Mouse (Mus musculus): ENCODE data around the gene Polr3g. TPM values are rescaled to one million over a fixed set of nuclear protein-coding genes. Genes with fewer than 3 reads are reported as not detected.
"Not testable (repeated sequence)": the region's sequence is repeated elsewhere in the genome, so short reads cannot be mapped to it uniquely, and the experiment has no call there.

Polr3g gene
- total and polyA plus RNA-seq, 3 experiments: 2.0 to 46.2 (median 32.7) TPM

DNA sequence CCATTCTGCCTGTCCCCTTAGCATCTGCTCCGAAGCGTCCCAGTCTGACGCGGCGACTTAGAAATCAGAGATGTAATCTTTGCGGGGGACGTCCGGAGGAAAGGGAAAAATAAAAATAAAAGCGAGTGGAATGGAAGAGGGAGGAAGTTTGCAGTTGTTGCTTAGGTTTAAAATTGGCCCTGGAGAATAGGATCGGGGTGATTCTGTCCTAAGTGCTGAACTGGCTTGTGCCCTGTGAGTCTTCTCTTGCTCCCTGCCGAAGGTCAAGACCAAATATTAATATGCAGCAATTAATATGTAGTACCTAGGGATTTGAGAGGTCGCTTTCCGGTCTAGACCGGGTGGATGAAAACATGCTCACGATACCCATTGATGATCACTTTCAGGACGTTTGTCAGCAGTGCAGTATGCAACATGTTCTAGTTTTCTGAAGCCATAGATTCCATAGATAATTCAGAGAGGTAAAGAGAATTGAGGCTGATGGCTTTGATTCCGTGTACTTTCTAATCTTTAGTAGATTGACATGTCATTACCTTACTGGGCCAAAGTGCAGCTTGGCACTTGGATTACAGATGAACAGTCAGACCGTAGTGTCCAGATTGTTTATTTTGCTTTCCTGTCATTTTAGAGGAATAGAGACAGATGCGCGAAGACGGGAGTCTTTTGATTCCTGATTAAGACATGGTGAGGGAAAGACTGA lies 52.6 kb downstream of the Polr3g start:
- no peak for ATAC-seq (ENCODE audit: extremely low read depth, insufficient number of reproducible peaks, low FRiP score, poor library complexity, severe bottlenecking)
- peaks cover 10% of the 10 kb centered on the region for H3K36me3 ChIP-seq (replicated peaks)
- H3K9me3 ChIP-seq (replicated peaks): peaks cover 4% of the 10 kb centered on the region; the same call in 1 of the 2 replicates
- peaks cover 63% of the 10 kb centered on the region for H3K4me1 ChIP-seq (ENCODE audit: insufficient read depth, low read depth, low read length)
- no peaks in the 10 kb centered on the region for H3K27me3 ChIP-seq (ENCODE audit: insufficient read depth, low read length)
- TF ChIP-seq GATA1 (IDR thresholded peaks at IDR 0.05; ENCODE audit: borderline replicate concordance, low read length) (no peak), TAL1 (conservative IDR thresholded peaks at IDR 0.05; ENCODE audit: low read depth, low read length) (no peak)
- DNase-seq (ENCODE audit: low spot score): no peak
- peak overlapping the region; percentile 84 for H3K4me3 ChIP-seq (ENCODE audit: low read depth, low read length)

DNA sequence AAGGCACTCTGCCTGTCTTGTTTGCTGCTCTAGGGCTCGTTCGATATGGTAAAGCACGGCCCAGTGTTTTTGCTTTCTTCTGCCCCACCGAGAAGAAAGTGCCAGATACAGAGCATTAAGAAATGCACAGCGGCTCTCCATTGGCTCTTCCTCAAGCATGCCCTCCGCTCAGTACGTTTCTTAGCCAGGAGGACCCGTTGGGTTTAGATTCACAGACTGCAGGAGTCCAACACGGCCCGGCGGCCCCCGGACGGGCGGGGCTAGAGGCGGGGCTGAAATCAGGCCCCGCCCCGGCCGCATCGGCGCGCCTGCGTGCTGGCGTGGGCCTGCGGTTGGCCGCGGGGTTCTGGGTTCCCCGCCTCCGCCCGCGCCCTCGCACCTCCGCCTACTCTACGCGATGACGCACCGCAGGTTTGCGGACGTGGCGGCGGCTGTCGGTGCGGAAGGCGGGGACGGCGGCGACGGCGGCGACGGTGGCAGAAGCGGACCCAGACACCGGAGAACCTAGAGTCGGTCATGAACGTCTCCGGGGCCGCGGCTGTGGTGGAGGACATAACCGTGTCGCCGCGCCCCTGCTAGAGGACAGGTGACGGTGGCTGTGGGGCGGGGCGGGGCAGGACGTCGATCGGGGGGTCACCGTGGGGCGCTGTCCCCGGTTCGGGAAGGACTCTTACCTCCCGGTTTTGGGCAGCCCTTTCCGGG lies 53.3 kb downstream of the Polr3g start, which contains the start of gene Lysmd3:
Lysmd3 (plus strand) TSS at position 313 of the 702 bp plus-strand sequence.
- Histone ChIP-seq H3K36me3 (replicated peaks) (peaks cover 10% of the 10 kb centered on the region), H3K4me1 (ENCODE audit: insufficient read depth, low read depth, low read length) (peaks cover 63% of the 10 kb centered on the region), H3K27me3 (ENCODE audit: insufficient read depth, low read length) (no peaks in the 10 kb centered on the region), H3K9me3 (replicated peaks) (peaks cover 4% of the 10 kb centered on the region; the same call in 1 of the 2 replicates), H3K4me3 (ENCODE audit: low read depth, low read length) (peak within 1 kb of the TSS; percentile 84)
- peak; percentile 75 for DNase-seq (ENCODE audit: low spot score)
- TF ChIP-seq POLR2AphosphoS5 (IDR thresholded peaks at IDR 0.05; ENCODE audit: insufficient replicate concordance, low read depth, low read length) (no peak), GATA2 (IDR thresholded peaks at IDR 0.05; ENCODE audit: borderline replicate concordance, low read depth, low read length) (no peak)
- peak; percentile 81 for ATAC-seq (ENCODE audit: extremely low read depth, insufficient number of reproducible peaks, low FRiP score, poor library complexity, severe bottlenecking)

DNA sequence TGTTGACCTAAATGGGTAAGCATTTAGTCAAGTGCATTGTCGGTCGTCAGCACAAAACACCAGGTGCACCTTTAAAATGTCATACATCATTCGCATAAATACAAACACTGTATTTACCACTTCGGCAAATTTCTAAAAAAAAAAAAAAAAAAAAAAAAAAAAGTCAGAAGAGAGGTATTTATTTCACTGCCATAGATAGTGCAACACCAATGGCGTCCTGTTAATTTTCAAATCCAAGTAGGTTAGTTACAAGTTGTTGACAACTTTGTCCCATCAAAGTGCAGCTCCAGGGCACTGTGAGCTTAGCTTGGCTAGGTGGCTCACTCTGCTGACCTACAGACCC lies 53.8 kb downstream of the Polr3g start:
- DNase-seq (ENCODE audit: low spot score): no peak
- peaks cover 67% of the 10 kb centered on the region for H3K4me1 ChIP-seq (ENCODE audit: insufficient read depth, low read depth, low read length)
- peaks cover 4% of the 10 kb centered on the region; the same call in 1 of the 2 replicates for H3K9me3 ChIP-seq (replicated peaks)
- peak overlapping the region; percentile 84 for H3K4me3 ChIP-seq (ENCODE audit: low read depth, low read length)
- no peaks in the 10 kb centered on the region for H3K27me3 ChIP-seq (ENCODE audit: insufficient read depth, low read length)
- TF ChIP-seq GATA1 (IDR thresholded peaks at IDR 0.05; ENCODE audit: borderline replicate concordance, low read length) (no peak), GATA2 (IDR thresholded peaks at IDR 0.05; ENCODE audit: borderline replicate concordance, low read depth, low read length) (no peak), TAL1 (conservative IDR thresholded peaks at IDR 0.05; ENCODE audit: low read depth, low read length) (no peak), CTCF (IDR thresholded peaks at IDR 0.05; ENCODE audit: low read depth, low read length) (no peak), POLR2AphosphoS5 (IDR thresholded peaks at IDR 0.05; ENCODE audit: insufficient replicate concordance, low read depth, low read length) (no peak)
- peaks cover 10% of the 10 kb centered on the region for H3K36me3 ChIP-seq (replicated peaks)
- no peak for ATAC-seq (ENCODE audit: extremely low read depth, insufficient number of reproducible peaks, low FRiP score, poor library complexity, severe bottlenecking)

DNA sequence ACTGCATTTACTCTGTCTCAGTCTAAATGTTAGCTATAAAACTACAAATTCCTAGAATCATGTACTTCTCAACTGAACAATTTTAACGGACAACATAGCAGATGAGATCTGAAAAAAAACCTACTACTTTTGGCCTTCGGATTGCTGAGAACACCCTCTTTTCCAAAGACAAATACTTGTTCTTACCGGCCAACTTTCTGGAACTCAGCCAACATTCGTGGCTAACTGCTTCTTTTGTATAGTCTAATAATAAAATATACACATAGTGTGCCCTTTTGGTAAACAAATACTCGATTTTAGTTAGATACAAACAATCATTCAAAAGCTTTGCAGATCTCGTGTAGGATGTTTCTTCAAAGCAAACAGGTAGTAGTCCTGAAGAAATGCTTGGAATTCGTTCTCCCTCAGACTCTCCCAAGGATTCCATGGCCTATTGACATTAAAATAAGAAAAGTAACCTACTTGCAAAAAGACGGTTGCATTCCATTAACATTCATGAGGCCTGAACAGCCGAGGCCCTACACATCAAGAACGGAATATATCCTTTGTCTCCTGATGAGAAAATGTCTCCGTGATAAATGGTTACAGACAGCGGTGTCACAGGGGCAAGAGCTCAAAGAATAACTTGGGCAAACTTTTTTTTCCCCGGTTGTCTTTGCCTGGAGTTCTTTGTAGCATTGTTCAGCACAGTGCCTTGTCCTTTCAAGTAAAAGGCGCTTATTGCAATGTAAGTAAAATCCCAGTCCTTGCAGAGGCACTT lies 54.5 kb downstream of the Polr3g start:
- peaks cover 4% of the 10 kb centered on the region; the same call in 1 of the 2 replicates for H3K9me3 ChIP-seq (replicated peaks)
- H3K4me3 ChIP-seq (ENCODE audit: low read depth, low read length): peak overlapping the region; percentile 41; the same call in 1 of the 2 replicates
- TF ChIP-seq POLR2AphosphoS5 (IDR thresholded peaks at IDR 0.05; ENCODE audit: insufficient replicate concordance, low read depth, low read length) (no peak), GATA1 (IDR thresholded peaks at IDR 0.05; ENCODE audit: borderline replicate concordance, low read length) (no peak), GATA2 (IDR thresholded peaks at IDR 0.05; ENCODE audit: borderline replicate concordance, low read depth, low read length) (no peak), TAL1 (conservative IDR thresholded peaks at IDR 0.05; ENCODE audit: low read depth, low read length) (no peak), CTCF (IDR thresholded peaks at IDR 0.05; ENCODE audit: low read depth, low read length) (no peak)
- H3K27me3 ChIP-seq (ENCODE audit: insufficient read depth, low read length): no peaks in the 10 kb centered on the region
- DNase-seq (ENCODE audit: low spot score): no peak
- peaks cover 65% of the 10 kb centered on the region for H3K4me1 ChIP-seq (ENCODE audit: insufficient read depth, low read depth, low read length)
- ATAC-seq (ENCODE audit: extremely low read depth, insufficient number of reproducible peaks, low FRiP score, poor library complexity, severe bottlenecking): no peak
- peaks cover 10% of the 10 kb centered on the region for H3K36me3 ChIP-seq (replicated peaks)

DNA sequence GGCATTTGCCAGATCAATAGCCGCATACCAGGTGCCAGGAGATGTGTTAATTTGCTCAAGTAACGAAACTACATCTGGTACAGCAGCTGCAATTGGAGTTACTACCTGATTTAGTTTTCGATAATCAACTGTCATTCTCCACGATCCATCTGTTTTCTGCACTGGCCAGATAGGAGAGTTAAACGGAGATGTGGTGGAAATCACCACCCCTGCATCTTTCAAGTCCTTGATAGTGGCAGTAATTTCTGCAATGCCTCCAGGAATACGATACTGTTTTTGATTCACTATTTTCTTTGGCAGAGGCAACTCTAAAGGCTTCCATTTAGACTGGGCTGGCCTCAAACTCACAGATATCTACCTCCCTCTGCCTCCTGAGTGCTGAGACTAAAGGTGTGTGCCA lies 60.4 kb downstream of the Polr3g start:
- not testable (repeated sequence) for ATAC-seq (ENCODE audit: extremely low read depth, insufficient number of reproducible peaks, low FRiP score, poor library complexity, severe bottlenecking); H3K27me3 ChIP-seq (ENCODE audit: insufficient read depth, low read length); DNase-seq (ENCODE audit: low spot score); H3K9me3 ChIP-seq (replicated peaks); H3K36me3 ChIP-seq (replicated peaks)
- peak overlapping the region; percentile 55; the same call in 1 of the 2 replicates for H3K4me3 ChIP-seq (ENCODE audit: low read depth, low read length)
- peaks cover 64% of the 10 kb centered on the region for H3K4me1 ChIP-seq (ENCODE audit: insufficient read depth, low read depth, low read length)
- TF ChIP-seq TAL1 (conservative IDR thresholded peaks at IDR 0.05; ENCODE audit: low read depth, low read length): peak; percentile 30; the same call in 1 of the 2 replicates

DNA sequence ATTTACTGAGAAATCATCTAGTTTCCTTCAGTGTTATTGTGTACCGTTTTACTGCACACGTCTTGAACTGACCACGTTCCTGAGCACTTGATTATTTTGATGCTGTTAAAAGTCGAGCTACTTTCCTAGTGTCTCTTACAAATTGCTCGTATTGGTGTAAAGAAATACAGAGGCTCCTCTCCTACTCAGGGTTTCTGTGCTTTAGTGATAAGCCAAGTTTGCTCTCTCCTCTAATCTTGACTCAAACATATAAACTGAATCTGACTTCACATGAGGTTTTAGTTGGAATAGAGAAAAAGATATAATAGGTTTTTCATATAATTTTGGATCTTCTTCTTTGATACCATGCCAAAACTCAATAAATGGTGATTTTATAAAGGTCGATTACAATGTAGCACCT lies 64.5 kb downstream of the Polr3g start:
- Histone ChIP-seq H3K4me1 (ENCODE audit: insufficient read depth, low read depth, low read length) (peaks cover 66% of the 10 kb centered on the region), H3K4me3 (ENCODE audit: low read depth, low read length) (no peak overlapping the region), H3K36me3 (replicated peaks) (no peaks in the 10 kb centered on the region), H3K27me3 (ENCODE audit: insufficient read depth, low read length) (no peaks in the 10 kb centered on the region), H3K9me3 (replicated peaks) (0 out of 2 replicates have a peak, but pooled peaks cover 2% of the 10 kb centered on the region)
- DNase-seq (ENCODE audit: low spot score): no peak
- ATAC-seq (ENCODE audit: extremely low read depth, insufficient number of reproducible peaks, low FRiP score, poor library complexity, severe bottlenecking): peak; percentile 54
- TF ChIP-seq TAL1 (conservative IDR thresholded peaks at IDR 0.05; ENCODE audit: low read depth, low read length) (peak; percentile 57), GATA1 (IDR thresholded peaks at IDR 0.05; ENCODE audit: borderline replicate concordance, low read length) (no peak)
